Mouse (Mus musculus): ENCODE measurements around the gene Sec14l2. TPM values are rescaled to one million over a fixed set of nuclear protein-coding genes. Genes with fewer than 3 reads are reported as not detected.

Sec14l2 gene
- polyA plus RNA-seq, 1 experiment = 10.9 TPM

- Histone ChIP-seq H3K79me2 (ENCODE audit: control insufficient read depth, insufficient read depth) (no peaks in the 10 kb centered on the region), H3K27me3 (ENCODE audit: control insufficient read depth, insufficient read depth, insufficient read length) (no peaks in the 10 kb centered on the region), H3ac (ENCODE audit: control insufficient read depth, insufficient read length) (no peak overlapping the region), H3K36me3 (ENCODE audit: control insufficient read depth, insufficient read depth) (no peaks in the 10 kb centered on the region), H3K4me2 (ENCODE audit: low read depth) (no peak overlapping the region), H3K4me3 (no peak overlapping the region)
- TF ChIP-seq TCF12 (IDR thresholded peaks at IDR 0.05; ENCODE audit: insufficient read depth, poor library complexity, severe bottlenecking) (no peak), SRF (IDR thresholded peaks at IDR 0.05; ENCODE audit: control insufficient read depth, insufficient read length, low read depth) (no peak), REST (IDR thresholded peaks at IDR 0.05; ENCODE audit: insufficient read depth, insufficient read length) (no peak), MYOG (IDR thresholded peaks at IDR 0.05; ENCODE audit: control insufficient read depth in 1 of 3, insufficient read depth in 1 of 3, insufficient read length in 2 of 3, low read depth in 2 of 3) (no peak), CEBPB (IDR thresholded peaks at IDR 0.05; ENCODE audit: insufficient read depth, poor library complexity, severe bottlenecking) (no peak), E2F4 (IDR thresholded peaks at IDR 0.05; ENCODE audit: insufficient read depth) (no peak), MAX (IDR thresholded peaks at IDR 0.05; ENCODE audit: low read depth) (no peak), USF1 (IDR thresholded peaks at IDR 0.05; ENCODE audit: low read depth) (no peak), MYOD1 (IDR thresholded peaks at IDR 0.05; ENCODE audit: control insufficient read depth in 1 of 3, insufficient read length in 2 of 3, low read depth in 2 of 3) (no peak), POLR2A (IDR thresholded peaks at IDR 0.05; ENCODE audit: insufficient read length, low read depth) (no peak), TCF3 (IDR thresholded peaks at IDR 0.05; ENCODE audit: insufficient read length, low read depth) (no peak), POLR2AphosphoS2 (IDR thresholded peaks at IDR 0.05; ENCODE audit: insufficient read length, low read depth) (no peak)
Measured at GRCm38 (mm10) chr11:4148536-4149156, 25.4 kb upstream of the Sec14l2 start.

- Histone ChIP-seq H3K27me3 (ENCODE audit: control insufficient read depth, insufficient read depth, insufficient read length) (no peaks in the 10 kb centered on the region), H3K79me2 (ENCODE audit: control insufficient read depth, insufficient read depth) (no peaks in the 10 kb centered on the region), H3K4me3 (no peak overlapping the region), H3K4me2 (ENCODE audit: low read depth) (no peak overlapping the region), H3K36me3 (ENCODE audit: control insufficient read depth, insufficient read depth) (no peaks in the 10 kb centered on the region), H3ac (ENCODE audit: control insufficient read depth, insufficient read length) (no peak overlapping the region)
- no peak for TF ChIP-seq SRF (IDR thresholded peaks at IDR 0.05; ENCODE audit: control insufficient read depth, insufficient read length, low read depth)
- no peak for TF ChIP-seq CEBPB (IDR thresholded peaks at IDR 0.05; ENCODE audit: insufficient read depth, poor library complexity, severe bottlenecking)
- TF ChIP-seq MYOG (IDR thresholded peaks at IDR 0.05; ENCODE audit: control insufficient read depth in 1 of 3, insufficient read depth in 1 of 3, insufficient read length in 2 of 3, low read depth in 2 of 3) = no peak
Measured at GRCm38 (mm10) chr11:4148120-4148519, 24.9 kb upstream of the Sec14l2 start.

GRCm38 (mm10) chr11:4147098-4147497 is 23.9 kb upstream of the Sec14l2 start:
- Histone ChIP-seq H3K4me2 (ENCODE audit: low read depth) (no peak overlapping the region), H3K4me3 (no peak overlapping the region), H3ac (ENCODE audit: control insufficient read depth, insufficient read length) (no peak overlapping the region), H3K27me3 (ENCODE audit: control insufficient read depth, insufficient read depth, insufficient read length) (no peaks in the 10 kb centered on the region), H3K36me3 (ENCODE audit: control insufficient read depth, insufficient read depth) (peaks cover 5% of the 10 kb centered on the region), H3K79me2 (ENCODE audit: control insufficient read depth, insufficient read depth) (no peaks in the 10 kb centered on the region)
- TF ChIP-seq TCF3 (IDR thresholded peaks at IDR 0.05; ENCODE audit: insufficient read length, low read depth) (peak; percentile 67), REST (IDR thresholded peaks at IDR 0.05; ENCODE audit: insufficient read depth, insufficient read length) (no peak), E2F4 (IDR thresholded peaks at IDR 0.05; ENCODE audit: insufficient read depth) (no peak), SRF (IDR thresholded peaks at IDR 0.05; ENCODE audit: control insufficient read depth, insufficient read length, low read depth) (no peak), MYOD1 (IDR thresholded peaks at IDR 0.05; ENCODE audit: control insufficient read depth in 1 of 3, insufficient read length in 2 of 3, low read depth in 2 of 3) (peak in 2 of 3 experiments; percentile 56 to 69), USF1 (IDR thresholded peaks at IDR 0.05; ENCODE audit: low read depth) (no peak), MYOG (IDR thresholded peaks at IDR 0.05; ENCODE audit: control insufficient read depth in 1 of 3, insufficient read depth in 1 of 3, insufficient read length in 2 of 3, low read depth in 2 of 3) (peak in 2 of 3 experiments; percentile 69 to 74)

- H3ac ChIP-seq (ENCODE audit: control insufficient read depth, insufficient read length) = no peak overlapping the region
- peaks cover 11% of the 10 kb centered on the region for H3K36me3 ChIP-seq (ENCODE audit: control insufficient read depth, insufficient read depth)
- no peaks in the 10 kb centered on the region for H3K27me3 ChIP-seq (ENCODE audit: control insufficient read depth, insufficient read depth, insufficient read length)
- H3K79me2 ChIP-seq (ENCODE audit: control insufficient read depth, insufficient read depth) = no peaks in the 10 kb centered on the region
- TF ChIP-seq MYOD1 (IDR thresholded peaks at IDR 0.05; ENCODE audit: control insufficient read depth in 1 of 3, insufficient read length in 2 of 3, low read depth in 2 of 3) = peak in 2 of 3 experiments; percentile 75 to 82
- TF ChIP-seq USF1 (IDR thresholded peaks at IDR 0.05; ENCODE audit: low read depth) = no peak
- no peak for TF ChIP-seq REST (IDR thresholded peaks at IDR 0.05; ENCODE audit: insufficient read depth, insufficient read length)
- peak; percentile 4 to 69 (median 68) for TF ChIP-seq MYOG (IDR thresholded peaks at IDR 0.05; ENCODE audit: control insufficient read depth in 1 of 3, insufficient read depth in 1 of 3, insufficient read length in 2 of 3, low read depth in 2 of 3)
- H3K4me3 ChIP-seq = no peak overlapping the region
- no peak overlapping the region for H3K4me2 ChIP-seq (ENCODE audit: low read depth)
Measured at GRCm38 (mm10) chr11:4146381-4146780, 23.2 kb upstream of the Sec14l2 start.

GRCm38 (mm10) chr11:4143281-4144062 is 20.3 kb upstream of the Sec14l2 start:
- TF ChIP-seq E2F4 (IDR thresholded peaks at IDR 0.05; ENCODE audit: insufficient read depth) = no peak
- no peak for TF ChIP-seq MYOG (IDR thresholded peaks at IDR 0.05; ENCODE audit: control insufficient read depth in 1 of 3, insufficient read depth in 1 of 3, insufficient read length in 2 of 3, low read depth in 2 of 3)
- no peak for TF ChIP-seq TCF12 (IDR thresholded peaks at IDR 0.05; ENCODE audit: insufficient read depth, poor library complexity, severe bottlenecking)
- TF ChIP-seq MYOD1 (IDR thresholded peaks at IDR 0.05; ENCODE audit: control insufficient read depth in 1 of 3, insufficient read length in 2 of 3, low read depth in 2 of 3) = no peak
- TF ChIP-seq CEBPB (IDR thresholded peaks at IDR 0.05; ENCODE audit: insufficient read depth, poor library complexity, severe bottlenecking) = no peak
- TF ChIP-seq TCF3 (IDR thresholded peaks at IDR 0.05; ENCODE audit: insufficient read length, low read depth) = no peak
- TF ChIP-seq SRF (IDR thresholded peaks at IDR 0.05; ENCODE audit: control insufficient read depth, insufficient read length, low read depth) = no peak
- no peak for TF ChIP-seq USF1 (IDR thresholded peaks at IDR 0.05; ENCODE audit: low read depth)
- TF ChIP-seq POLR2AphosphoS2 (IDR thresholded peaks at IDR 0.05; ENCODE audit: insufficient read length, low read depth) = no peak
- no peak for TF ChIP-seq POLR2A (IDR thresholded peaks at IDR 0.05; ENCODE audit: insufficient read length, low read depth)
- TF ChIP-seq REST (IDR thresholded peaks at IDR 0.05; ENCODE audit: insufficient read depth, insufficient read length) = no peak
- no peak for TF ChIP-seq MAX (IDR thresholded peaks at IDR 0.05; ENCODE audit: low read depth)
- Histone ChIP-seq H3K36me3 (ENCODE audit: control insufficient read depth, insufficient read depth) (peaks cover 17% of the 10 kb centered on the region), H3ac (ENCODE audit: control insufficient read depth, insufficient read length) (no peak overlapping the region), H3K4me3 (no peak overlapping the region), H3K79me2 (ENCODE audit: control insufficient read depth, insufficient read depth) (no peaks in the 10 kb centered on the region), H3K4me2 (ENCODE audit: low read depth) (no peak overlapping the region), H3K27me3 (ENCODE audit: control insufficient read depth, insufficient read depth, insufficient read length) (no peaks in the 10 kb centered on the region)

Data from myocyte (in vitro differentiated cells).